ENCODE assay signal across 8 mouse cellular contexts in the genomic region with DNA sequence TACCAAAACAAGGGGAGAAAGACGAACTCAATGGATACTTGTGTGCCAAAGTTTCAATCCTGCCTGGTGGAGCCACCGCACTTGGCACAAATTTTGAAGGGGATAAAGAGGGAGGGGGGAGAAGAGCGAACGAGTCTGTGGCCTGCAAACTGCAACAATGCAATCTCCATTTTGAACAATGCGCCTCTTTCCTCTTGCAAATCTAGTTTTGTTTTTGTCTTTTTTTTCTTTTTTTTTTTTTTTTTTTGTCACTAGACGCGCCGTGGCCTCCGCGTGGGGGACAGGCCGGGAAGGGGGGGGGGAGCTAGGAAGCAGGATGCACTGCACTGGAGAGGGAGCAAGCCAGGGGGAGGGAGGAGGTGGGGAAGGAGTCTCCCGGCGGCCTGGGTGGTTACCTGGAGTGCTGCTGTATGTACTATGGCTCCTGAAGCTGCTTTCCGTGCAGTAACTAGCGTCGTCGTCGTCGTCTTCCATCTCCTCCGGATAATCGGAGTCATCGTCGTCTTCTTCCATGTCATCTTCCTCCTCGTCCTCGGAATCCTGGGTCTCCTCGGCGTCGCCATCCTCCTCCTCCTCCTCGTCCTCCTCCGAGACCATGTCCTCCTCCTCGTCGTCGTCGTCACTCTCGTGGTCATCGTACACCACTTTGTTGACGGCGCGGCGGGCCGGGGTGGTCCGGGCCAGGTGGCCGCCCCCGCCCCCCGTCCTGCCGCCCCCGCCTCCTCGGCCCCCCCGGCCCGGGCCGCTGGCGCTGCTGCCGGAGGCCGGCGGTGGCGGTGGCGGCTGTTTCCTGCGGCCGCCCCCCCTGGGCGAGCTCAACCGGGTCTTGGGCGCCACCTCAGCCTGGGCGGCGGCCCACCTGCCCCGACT. TPM values are rescaled to one million over a fixed set of nuclear protein-coding genes. Genes with fewer than 3 reads are reported as not detected.
DNase-seq lines count a peak whose midpoint lies in the region; ATAC-seq and TF ChIP-seq lines count a peak whose summit lies in the region.

No protein-coding gene starts in this region.

- ATAC-seq in heart, embryonic 11.5 days (replicated peaks; ENCODE audit: insufficient number of reproducible peaks, low FRiP score, low TSS enrichment), result peak; percentile 81
- peak; percentile 82 for ATAC-seq in kidney, embryonic 16.5 days (ENCODE audit: low FRiP score, low TSS enrichment)
- peak; percentile 60 for ATAC-seq in liver, embryonic 15.5 days (ENCODE audit: insufficient read depth)
- peak; percentile 67 for ATAC-seq in neural tube, embryonic 11.5 days (ENCODE audit: insufficient read depth, low FRiP score, low TSS enrichment)
- peak; percentile 60 for ATAC-seq in stomach, postnatal 0 days (ENCODE audit: low FRiP score, low TSS enrichment)

- H3K79me3 ChIP-seq in C2C12 (ENCODE audit: low read depth), result peaks cover 47% of the 10 kb centered on the region

- DNase-seq in neural tube, embryonic 11.5 days (ENCODE audit: low spot score), result peak; percentile 71
- DNase-seq in stomach, postnatal 0 days (ENCODE audit: low spot score), result peak; percentile 69

- no peak for TF ChIP-seq CTCF in C2C12 (IDR thresholded peaks at IDR 0.05; ENCODE audit: control insufficient read depth, insufficient read depth, insufficient read length)
- no peak for TF ChIP-seq CTCF in bone marrow, adult 2 months (IDR thresholded peaks at IDR 0.05; ENCODE audit: control insufficient read depth, insufficient read depth, low read length)
- no peak for TF ChIP-seq CTCF in embryonic fibroblast, embryonic 13.5 days (IDR thresholded peaks at IDR 0.05; ENCODE audit: borderline replicate concordance, insufficient read depth, low read length)
- 0 out of 2 replicates have a peak, but pooled peaks have one; percentile 6 for TF ChIP-seq CTCF in stomach, postnatal 0 days (IDR thresholded peaks at IDR 0.05; ENCODE audit: low read depth)

- no peaks in the 10 kb centered on the region for H3K27me3 ChIP-seq in C2C12 (ENCODE audit: control insufficient read depth, insufficient read depth, insufficient read length)
- no peaks in the 10 kb centered on the region for H3K27me3 ChIP-seq in heart, embryonic 11.5 days (ENCODE audit: control insufficient read depth, insufficient read depth, low read length)
- no peaks in the 10 kb centered on the region for H3K27me3 ChIP-seq in kidney, embryonic 16.5 days (ENCODE audit: insufficient read depth, low read length)
- H3K27me3 ChIP-seq in liver, embryonic 15.5 days, result no peaks in the 10 kb centered on the region
- H3K27me3 ChIP-seq in neural tube, embryonic 11.5 days (ENCODE audit: control insufficient read depth, insufficient read depth, low read length), result no peaks in the 10 kb centered on the region
- H3K27me3 ChIP-seq in stomach, postnatal 0 days (ENCODE audit: control insufficient read depth, insufficient read depth, low read length), result no peaks in the 10 kb centered on the region

- H3K36me3 ChIP-seq in C2C12 (ENCODE audit: control insufficient read depth, insufficient read depth), result no peaks in the 10 kb centered on the region
- no peaks in the 10 kb centered on the region for H3K36me3 ChIP-seq in heart, embryonic 11.5 days (ENCODE audit: control insufficient read depth, insufficient read depth, low read length)
- no peaks in the 10 kb centered on the region for H3K36me3 ChIP-seq in kidney, embryonic 16.5 days (ENCODE audit: insufficient read depth, low read length)
- 0 out of 2 replicates have a peak, but pooled peaks cover 4% of the 10 kb centered on the region for H3K36me3 ChIP-seq in liver, embryonic 15.5 days (replicated peaks)
- H3K36me3 ChIP-seq in neural tube, embryonic 11.5 days (ENCODE audit: control insufficient read depth, insufficient read depth, low read length), result no peaks in the 10 kb centered on the region
- no peaks in the 10 kb centered on the region for H3K36me3 ChIP-seq in stomach, postnatal 0 days (ENCODE audit: control insufficient read depth, insufficient read depth, low read length)

- peak; percentile 42; the same call in 1 of the 2 replicates for TF ChIP-seq POLR2A in bone marrow, adult 2 months (IDR thresholded peaks at IDR 0.05; ENCODE audit: borderline replicate concordance, control insufficient read depth, low read depth, low read length)
- TF ChIP-seq POLR2A in embryonic fibroblast, embryonic 13.5 days (IDR thresholded peaks at IDR 0.05; ENCODE audit: low read depth, low read length), result peak; percentile 59; the same call in 1 of the 2 replicates

- H3K27ac ChIP-seq in bone marrow, adult 2 months (ENCODE audit: control insufficient read depth, insufficient read depth, low read depth, low read length, poor library complexity), result peak overlapping the region; percentile 93
- peak overlapping the region; percentile 56 for H3K27ac ChIP-seq in embryonic fibroblast, embryonic 13.5 days (ENCODE audit: insufficient read depth, low read length)
- peak overlapping the region; percentile 97 for H3K27ac ChIP-seq in heart, embryonic 11.5 days (ENCODE audit: low read depth, low read length)
- H3K27ac ChIP-seq in kidney, embryonic 16.5 days (ENCODE audit: low read length), result peak overlapping the region; percentile 97
- peak overlapping the region; percentile 90 for H3K27ac ChIP-seq in liver, embryonic 15.5 days (replicated peaks)
- H3K27ac ChIP-seq in neural tube, embryonic 11.5 days (ENCODE audit: low read depth, low read length), result peak overlapping the region; percentile 98
- H3K27ac ChIP-seq in stomach, postnatal 0 days (replicated peaks), result peak overlapping the region; percentile 99

- H3K4me2 ChIP-seq in heart, embryonic 11.5 days, result peak overlapping the region; percentile 94
- H3K4me2 ChIP-seq in kidney, embryonic 16.5 days (replicated peaks; ENCODE audit: low read depth, low read length), result peak overlapping the region; percentile 92
- peak overlapping the region; percentile 92 for H3K4me2 ChIP-seq in liver, embryonic 15.5 days
- peak overlapping the region; percentile 71 for H3K4me2 ChIP-seq in neural tube, embryonic 11.5 days (ENCODE audit: low read depth)
- H3K4me2 ChIP-seq in stomach, postnatal 0 days (replicated peaks; ENCODE audit: low read depth), result peak overlapping the region; percentile 60

- H3K79me2 ChIP-seq in C2C12 (ENCODE audit: control insufficient read depth, insufficient read depth), result peaks cover 56% of the 10 kb centered on the region

- no peaks in the 10 kb centered on the region for H3K4me1 ChIP-seq in bone marrow, adult 2 months (ENCODE audit: control insufficient read depth, insufficient read depth, low read length)
- H3K4me1 ChIP-seq in embryonic fibroblast, embryonic 13.5 days (ENCODE audit: control insufficient read depth, insufficient read depth, low read length), result no peaks in the 10 kb centered on the region
- peaks cover 6% of the 10 kb centered on the region for H3K4me1 ChIP-seq in heart, embryonic 11.5 days (ENCODE audit: control insufficient read depth, insufficient read depth, low read length)
- peaks cover 21% of the 10 kb centered on the region for H3K4me1 ChIP-seq in kidney, embryonic 16.5 days (ENCODE audit: insufficient read depth, low read length)
- peaks cover 47% of the 10 kb centered on the region for H3K4me1 ChIP-seq in liver, embryonic 15.5 days (replicated peaks)
- peaks cover 9% of the 10 kb centered on the region for H3K4me1 ChIP-seq in neural tube, embryonic 11.5 days (ENCODE audit: control insufficient read depth, insufficient read depth, low read length)
- no peaks in the 10 kb centered on the region for H3K4me1 ChIP-seq in stomach, postnatal 0 days (replicated peaks; ENCODE audit: control insufficient read depth, insufficient read depth)

- no peak for TF ChIP-seq EP300 in stomach, postnatal 0 days (optimal IDR thresholded peaks at IDR 0.05)

- peak overlapping the region; percentile 86 for H3ac ChIP-seq in C2C12 (ENCODE audit: control insufficient read depth, insufficient read length, low read depth)

- H3K9ac ChIP-seq in heart, embryonic 11.5 days (ENCODE audit: low read depth, low read length), result peak overlapping the region; percentile 81
- H3K9ac ChIP-seq in kidney, embryonic 16.5 days (replicated peaks; ENCODE audit: low read length), result peak overlapping the region; percentile 97
- peak overlapping the region; percentile 98 for H3K9ac ChIP-seq in liver, embryonic 15.5 days
- H3K9ac ChIP-seq in neural tube, embryonic 11.5 days (ENCODE audit: low read length), result peak overlapping the region; percentile 99
- peak overlapping the region; percentile 99 for H3K9ac ChIP-seq in stomach, postnatal 0 days (ENCODE audit: low read length)

- peak overlapping the region; percentile 89 for H3K4me3 ChIP-seq in C2C12 (ENCODE audit: insufficient read depth, poor library complexity, severe bottlenecking)
- H3K4me3 ChIP-seq in bone marrow, adult 2 months (replicated peaks; ENCODE audit: control insufficient read depth, low read depth, low read length), result peak overlapping the region; percentile 100
- H3K4me3 ChIP-seq in embryonic fibroblast, embryonic 13.5 days (ENCODE audit: insufficient read depth, low read length), result peak overlapping the region; percentile 79
- H3K4me3 ChIP-seq in heart, embryonic 11.5 days (ENCODE audit: low read depth, low read length), result peak overlapping the region; percentile 80
- peak overlapping the region; percentile 96 for H3K4me3 ChIP-seq in kidney, embryonic 16.5 days (ENCODE audit: low read length)
- H3K4me3 ChIP-seq in liver, embryonic 15.5 days (replicated peaks), result peak overlapping the region; percentile 93
- H3K4me3 ChIP-seq in neural tube, embryonic 11.5 days (ENCODE audit: low read depth, low read length), result peak overlapping the region; percentile 96
- peak overlapping the region; percentile 76 for H3K4me3 ChIP-seq in stomach, postnatal 0 days (ENCODE audit: low read depth, low read length)

- 1% methylated on average over 61 of the region's 65 CpGs for WGBS in bone marrow, adult 2 months
- under 1% methylated on average over 48 of the region's 65 CpGs for WGBS in heart, embryonic 11.5 days (ENCODE audit: insufficient replicate concordance)
- under 1% methylated on average over 52 of the region's 65 CpGs for WGBS in kidney, embryonic 16.5 days
- under 1% methylated on average over 57 of the region's 65 CpGs for WGBS in liver, embryonic 15.5 days (ENCODE audit: insufficient replicate concordance)
- WGBS in neural tube, embryonic 11.5 days, result under 1% methylated on average over 55 of the region's 65 CpGs
- WGBS in stomach, postnatal 0 days, result 0% methylated on average over 49 of the region's 65 CpGs

- no peaks in the 10 kb centered on the region for H3K9me3 ChIP-seq in heart, embryonic 11.5 days (replicated peaks; ENCODE audit: control insufficient read depth, low read length)
- H3K9me3 ChIP-seq in kidney, embryonic 16.5 days (ENCODE audit: low read length), result no peaks in the 10 kb centered on the region
- no peaks in the 10 kb centered on the region for H3K9me3 ChIP-seq in liver, embryonic 15.5 days (replicated peaks)
- H3K9me3 ChIP-seq in neural tube, embryonic 11.5 days (ENCODE audit: control insufficient read depth, low read length), result no peaks in the 10 kb centered on the region
- H3K9me3 ChIP-seq in stomach, postnatal 0 days (ENCODE audit: control insufficient read depth, low read length), result no peaks in the 10 kb centered on the region

RNA-seq across cellular contexts. Expression of a gene that starts 0.8 kb away (rescaled TPM):
- 14.8 TPM for polyA plus RNA-seq in C2C12 (2012; fragmentation: generic; extraction: Trizol)
- polyA plus RNA-seq in bone marrow, adult 2 months (2011; ENCODE audit: insufficient read depth, insufficient read length, low replicate concordance, missing spikeins), result 37.4 and 43.4 TPM in 2 replicates
- 49.4 and 50.2 TPM in 2 replicates for polyA plus RNA-seq in embryonic fibroblast, embryonic 13.5 days (2011; ENCODE audit: insufficient read length, low read depth, missing spikeins)
- polyA plus RNA-seq in heart, embryonic 11.5 days (2014; fragmentation: Nextera tagmentation; extraction: Ambion mirVana), result 21.2 and 26.5 TPM in 2 replicates
- 27.7 and 35.2 TPM in 2 replicates for polyA plus RNA-seq in kidney, embryonic 16.5 days (2015; fragmentation: Nextera tagmentation; extraction: Ambion mirVana)
- 7.8 and 8.4 TPM in 2 replicates for polyA plus RNA-seq in liver, embryonic 15.5 days (2015; fragmentation: Nextera tagmentation; extraction: Ambion mirVana)
- polyA plus RNA-seq in neural tube, embryonic 11.5 days (2014; fragmentation: Nextera tagmentation; extraction: Ambion mirVana), result 37.6 and 39.3 TPM in 2 replicates
- 11.8 and 13.8 TPM in 2 replicates for polyA plus RNA-seq in stomach, postnatal 0 days (2015; fragmentation: Nextera tagmentation; extraction: Ambion mirVana)

RNA-seq across cellular contexts. Expression of a gene that starts 58.1 kb away (rescaled TPM):
- polyA plus RNA-seq in C2C12 (2012; fragmentation: generic; extraction: Trizol), result 24.4 TPM
- 8.4 and 27.2 TPM in 2 replicates for polyA plus RNA-seq in bone marrow, adult 2 months (2011; ENCODE audit: insufficient read depth, insufficient read length, low replicate concordance, missing spikeins)
- polyA plus RNA-seq in embryonic fibroblast, embryonic 13.5 days (2011; ENCODE audit: insufficient read length, low read depth, missing spikeins), result 34.8 and 40.6 TPM in 2 replicates
- 48.8 and 50.0 TPM in 2 replicates for polyA plus RNA-seq in heart, embryonic 11.5 days (2014; fragmentation: Nextera tagmentation; extraction: Ambion mirVana)
- polyA plus RNA-seq in kidney, embryonic 16.5 days (2015; fragmentation: Nextera tagmentation; extraction: Ambion mirVana), result 61.3 and 63.0 TPM in 2 replicates
- polyA plus RNA-seq in liver, embryonic 15.5 days (2015; fragmentation: Nextera tagmentation; extraction: Ambion mirVana), result 19.4 and 24.7 TPM in 2 replicates
- polyA plus RNA-seq in neural tube, embryonic 11.5 days (2014; fragmentation: Nextera tagmentation; extraction: Ambion mirVana), result 69.8 and 74.0 TPM in 2 replicates
- 17.5 and 18.7 TPM in 2 replicates for polyA plus RNA-seq in stomach, postnatal 0 days (2015; fragmentation: Nextera tagmentation; extraction: Ambion mirVana)

Comparison
In these comparisons a context has a peak if more than half of its experiments do, and no peak if none do; other contexts are left out.
1. Peak in every context shown above with its lines: DNase-seq, ATAC-seq, H3K4me3 ChIP-seq and H3K27ac ChIP-seq.